Mouse (Mus musculus): Measurements from ENCODE around the gene Prkar1b. TPM values are rescaled to one million over a fixed set of nuclear protein-coding genes. Genes with fewer than 3 reads are reported as not detected.

Prkar1b gene
- polyA plus RNA-seq, 1 experiment, result 6.0 TPM

DNA sequence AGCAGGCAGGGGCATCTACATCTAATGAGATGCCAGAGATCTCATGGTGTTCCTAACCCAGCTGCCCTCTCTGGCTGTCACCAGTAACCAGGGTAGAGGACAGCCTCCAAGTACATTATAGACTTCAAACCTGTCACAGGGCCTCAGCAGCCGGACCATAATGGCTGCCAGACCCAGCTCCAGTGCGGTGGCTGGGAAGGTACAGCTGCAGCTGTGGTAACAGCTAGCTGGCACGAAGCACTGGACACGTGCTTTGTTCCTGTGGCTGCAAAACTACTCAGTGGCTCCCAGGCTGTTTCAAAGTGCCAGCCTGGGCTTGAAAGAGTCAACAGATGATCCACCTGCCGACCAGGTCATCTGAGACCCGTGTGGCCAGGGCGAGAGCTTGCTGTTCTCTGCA lies 73.4 kb downstream of the Prkar1b start:
- no peak for DNase-seq (ENCODE audit: low read depth, low spot score)
- WGBS, result 74% methylated on average over 7 of the region's 7 CpGs

DNA sequence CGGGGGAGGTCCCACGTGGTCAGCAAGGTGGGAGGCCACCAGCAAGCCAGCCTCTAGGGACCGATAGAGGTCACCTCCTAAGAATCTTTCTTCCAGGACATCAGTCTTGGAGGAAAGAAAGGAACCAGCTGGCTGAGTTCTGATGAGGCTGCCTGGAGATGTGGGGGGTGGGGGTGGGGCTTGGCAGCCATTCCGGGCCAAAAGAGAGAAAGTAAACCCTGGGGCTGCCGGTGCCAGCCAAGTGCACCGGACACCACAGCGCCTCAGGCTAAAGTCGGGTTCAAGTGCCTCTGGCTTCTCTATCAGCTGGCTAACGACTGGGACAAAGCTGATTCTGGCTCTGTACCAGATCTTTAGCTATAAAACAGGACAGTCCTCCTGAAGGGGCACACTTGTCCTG lies 74.0 kb downstream of the Prkar1b start:
- WGBS, result 18% methylated on average over 9 of the region's 9 CpGs
- no peak for DNase-seq (ENCODE audit: low read depth, low spot score)

DNA sequence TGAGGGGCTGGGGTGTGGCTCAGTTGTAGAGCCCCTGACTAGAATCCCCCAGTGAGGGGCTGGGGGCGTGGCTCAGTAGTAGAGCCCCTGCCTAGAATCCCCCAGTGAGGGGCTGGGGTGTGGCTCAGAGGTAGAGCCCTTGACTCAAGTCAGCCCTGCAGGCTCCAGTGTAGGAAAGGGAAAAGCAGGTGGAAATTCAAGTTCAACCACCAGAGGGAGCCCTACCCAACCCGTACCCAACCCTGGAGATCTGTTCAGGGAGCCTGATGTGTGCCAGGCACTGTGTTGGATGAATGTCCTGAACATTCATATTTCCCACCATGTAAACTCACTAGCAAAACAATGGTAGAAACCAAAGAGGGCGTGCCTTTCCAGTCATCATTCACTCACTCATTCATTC lies 74.7 kb downstream of the Prkar1b start:
- no peak for DNase-seq (ENCODE audit: low read depth, low spot score)
- WGBS, result 21% methylated on average over 3 of the region's 3 CpGs

DNA sequence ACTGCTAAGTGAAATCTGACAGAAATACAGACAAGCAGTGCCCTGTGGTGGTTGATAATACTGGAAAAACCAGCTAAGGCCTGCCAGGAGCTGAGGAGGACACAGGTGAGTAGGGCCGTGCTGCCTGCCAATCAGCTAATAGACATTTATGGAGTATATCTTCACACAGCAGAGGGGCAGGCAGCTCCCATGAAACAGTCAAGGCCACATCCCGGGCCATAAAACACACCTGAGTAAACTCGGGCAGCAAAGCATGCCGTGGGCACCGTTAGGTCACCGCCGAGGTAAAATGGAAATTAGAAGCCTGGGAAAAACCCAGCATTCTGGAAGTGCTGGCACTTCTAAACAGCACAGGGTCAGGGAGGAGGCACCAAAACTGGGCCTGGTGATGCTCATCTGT lies 75.8 kb downstream of the Prkar1b start:
- WGBS, result 30% methylated on average over 7 of the region's 7 CpGs
- DNase-seq (ENCODE audit: low read depth, low spot score), result peak; percentile 64

DNA sequence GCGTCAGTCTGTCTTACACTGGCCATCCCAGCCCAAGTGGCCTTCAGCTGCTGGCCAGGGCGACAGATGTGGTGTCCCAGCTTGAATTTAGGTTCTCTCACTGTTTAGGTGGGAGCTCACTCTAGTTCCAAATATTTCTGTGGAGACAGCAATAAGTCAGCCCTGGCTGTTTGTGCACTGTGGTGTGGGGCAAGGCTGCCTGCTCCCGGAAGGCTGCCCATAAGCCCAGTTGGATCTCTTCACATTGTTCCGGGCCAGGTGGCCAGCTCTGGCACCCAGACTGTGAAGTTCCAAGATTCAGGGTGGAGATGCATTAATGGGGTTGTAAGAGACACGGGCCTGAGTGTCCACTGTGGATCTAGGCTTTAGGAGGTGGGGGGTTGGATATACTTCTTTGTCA lies 76.9 kb downstream of the Prkar1b start:
- WGBS, result 59% methylated on average over 5 of the region's 5 CpGs
- DNase-seq (ENCODE audit: low read depth, low spot score), result no peak

DNA sequence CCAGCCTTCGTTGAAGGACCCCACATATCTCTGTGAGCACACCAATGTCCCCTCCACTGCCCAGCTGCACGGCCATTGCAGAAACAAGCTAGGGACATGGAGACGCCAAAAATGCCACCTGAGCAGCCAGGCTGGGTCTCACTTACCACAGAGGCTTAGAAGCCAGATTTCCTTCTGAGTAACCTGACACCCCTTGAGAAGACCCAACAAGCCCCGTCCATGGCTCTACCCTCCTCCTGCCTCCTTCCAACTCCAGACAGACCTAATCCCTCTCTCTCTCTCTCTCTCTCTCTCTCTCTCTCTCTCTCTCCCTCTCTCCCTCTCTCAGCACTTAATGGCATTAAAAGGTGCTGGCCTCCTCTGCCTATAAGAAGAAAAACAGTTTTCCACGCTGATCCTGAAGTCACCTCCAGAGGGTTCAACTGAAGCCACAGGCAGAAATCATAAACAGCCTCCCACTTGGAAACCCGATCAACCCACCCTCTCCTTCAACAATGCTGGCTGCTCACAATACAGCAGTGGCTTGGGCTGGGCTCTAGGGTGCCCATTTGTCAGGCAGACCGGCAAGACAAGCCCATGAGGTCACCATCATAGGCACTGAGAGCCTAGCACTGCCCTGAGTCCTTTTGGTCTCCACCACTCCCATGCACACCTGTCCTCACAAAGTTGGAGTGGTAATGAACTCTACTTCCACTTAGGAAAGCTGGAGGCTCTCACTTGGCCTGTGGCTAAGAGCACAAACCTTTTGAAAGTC lies 82.8 kb downstream of the Prkar1b start:
- DNase-seq (ENCODE audit: low read depth, low spot score), result no peak
- 75% methylated on average over 7 of the region's 7 CpGs for WGBS

DNA sequence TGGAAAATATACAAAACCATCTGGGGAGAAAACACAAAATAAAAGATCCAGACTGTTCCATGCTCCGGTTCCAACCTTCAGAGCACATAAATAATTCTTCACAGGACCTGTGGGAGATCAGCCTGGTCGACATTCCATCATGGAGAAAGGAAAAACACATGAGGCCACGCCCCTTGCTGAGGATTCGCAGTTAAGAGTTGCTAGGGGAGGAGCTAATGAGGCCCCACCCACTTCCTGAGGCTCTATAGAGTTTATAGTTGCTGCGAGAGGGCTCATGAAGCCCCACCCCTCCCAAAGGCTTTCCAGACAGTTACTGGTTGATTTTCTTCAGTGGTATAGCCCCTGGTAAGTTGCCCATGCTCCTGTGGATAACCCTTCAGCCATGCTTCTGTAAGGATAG lies 85.2 kb downstream of the Prkar1b start:
- 50% methylated on average over 5 of the region's 5 CpGs for WGBS
- no peak for DNase-seq (ENCODE audit: low read depth, low spot score)

DNA sequence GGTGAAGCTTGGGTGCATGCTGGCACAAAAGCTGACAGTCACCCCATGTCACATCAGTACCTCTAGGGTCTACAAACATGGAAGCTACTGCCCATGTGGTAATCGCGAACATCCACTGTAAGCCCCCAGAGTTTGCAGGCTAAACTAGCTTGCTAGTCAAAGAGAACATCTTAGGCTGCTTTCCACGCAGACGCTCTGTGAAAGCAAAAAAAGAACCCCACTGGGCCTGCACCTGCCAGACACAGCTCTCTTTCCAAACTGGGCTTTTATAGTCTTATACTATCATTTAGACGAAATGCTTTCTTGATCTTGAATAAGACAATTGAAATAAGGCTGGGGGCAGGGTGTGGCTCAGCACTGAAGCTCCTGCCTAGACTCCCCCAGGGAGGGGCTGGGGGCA lies 88.1 kb downstream of the Prkar1b start:
- WGBS, result 86% methylated on average over 5 of the region's 5 CpGs
- no peak for DNase-seq (ENCODE audit: low read depth, low spot score)

DNA sequence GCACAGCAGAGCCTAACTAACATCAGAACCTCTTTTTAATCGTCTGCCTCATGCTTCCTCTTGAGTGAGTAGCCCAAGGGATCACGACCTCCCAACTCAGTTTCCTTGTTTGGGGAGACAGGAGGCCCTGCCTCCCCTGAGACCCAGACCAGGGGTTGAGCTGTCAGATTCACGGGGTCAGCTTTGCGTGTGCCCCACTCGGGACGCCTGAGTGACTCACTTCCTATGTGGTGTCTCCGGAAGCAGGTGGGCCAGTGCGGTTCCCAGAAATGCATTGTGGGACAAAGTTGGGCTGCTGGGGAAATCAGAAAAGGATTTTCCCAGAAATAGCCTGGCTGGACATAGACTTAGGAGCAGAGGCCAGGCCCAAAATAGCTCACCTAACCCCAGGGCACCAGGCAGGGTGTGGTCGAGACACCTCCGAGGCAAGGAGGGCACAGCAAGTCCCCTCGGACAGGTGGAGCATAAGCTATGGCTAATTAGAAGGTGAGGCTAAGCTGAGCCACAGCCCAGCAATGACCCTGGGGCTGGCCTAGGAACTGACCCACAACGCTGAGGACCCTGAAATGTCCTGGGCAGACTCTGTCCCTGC lies 89.2 kb downstream of the Prkar1b start:
- 78% methylated on average over 12 of the region's 12 CpGs for WGBS
- DNase-seq (ENCODE audit: low read depth, low spot score), result no peak

DNA sequence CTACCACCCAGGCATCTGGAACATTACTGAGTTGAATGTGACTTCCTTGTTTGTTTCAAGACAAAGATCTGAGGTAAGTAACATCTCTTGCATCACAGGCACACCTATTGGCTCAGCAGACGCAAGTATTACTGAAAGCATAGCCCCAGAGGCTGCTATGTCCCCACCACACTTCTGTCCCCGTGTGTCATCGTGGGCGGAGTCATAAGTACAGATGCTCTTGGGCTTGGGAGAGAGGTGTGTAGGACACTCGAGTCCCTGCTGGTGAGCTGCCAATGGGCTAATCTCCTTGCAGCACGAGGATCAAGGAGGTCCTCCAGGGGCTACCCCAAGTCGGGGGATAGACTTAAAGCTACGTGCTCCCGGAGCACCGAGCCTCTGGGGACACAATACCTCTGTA lies 96.6 kb downstream of the Prkar1b start:
- WGBS, result 69% methylated on average over 10 of the region's 10 CpGs
- no peak for DNase-seq (ENCODE audit: low read depth, low spot score)

DNA sequence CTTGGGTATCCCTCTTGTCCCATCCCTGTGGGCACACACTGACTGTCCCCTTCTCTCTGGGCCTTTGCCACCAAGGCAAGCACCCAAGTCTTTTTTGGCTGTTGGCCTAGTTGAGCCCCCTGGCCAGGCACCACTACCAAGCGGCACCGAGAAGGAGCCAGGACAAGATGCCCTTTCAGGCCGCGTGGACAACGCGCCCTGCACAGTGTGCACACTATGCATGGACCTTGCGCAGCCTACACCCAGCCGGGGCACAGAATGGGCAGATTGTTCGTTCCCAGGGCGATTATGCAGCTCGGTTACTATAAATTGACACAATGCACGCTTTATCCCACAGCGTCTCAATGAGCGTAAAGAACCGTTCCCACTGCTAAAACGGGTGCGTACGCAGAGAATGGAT lies 98.5 kb downstream of the Prkar1b start:
- no peak for DNase-seq (ENCODE audit: low read depth, low spot score)
- WGBS, result 89% methylated on average over 18 of the region's 18 CpGs

DNA sequence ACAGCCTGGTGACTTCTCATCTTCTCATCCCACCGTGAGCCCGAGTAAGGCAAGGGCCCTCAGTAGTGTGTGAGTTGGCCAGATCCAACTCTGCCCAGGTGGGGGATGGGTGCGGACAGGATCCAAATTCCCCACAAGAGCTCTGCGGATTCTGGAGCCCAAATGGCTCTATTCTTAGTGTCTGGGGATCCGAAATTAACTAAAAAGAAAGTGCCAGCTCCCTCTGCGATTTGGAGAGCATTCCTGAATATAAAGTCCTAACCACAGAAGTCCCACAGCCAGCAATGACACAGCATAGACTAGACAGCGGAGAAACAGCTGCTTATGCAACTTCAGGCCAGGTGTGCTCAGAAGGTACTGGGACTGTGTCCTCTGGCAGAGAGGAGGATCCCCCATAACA lies 100.4 kb downstream of the Prkar1b start:
- no peak for DNase-seq (ENCODE audit: low read depth, low spot score)
- WGBS, result 88% methylated on average over 7 of the region's 7 CpGs

DNA sequence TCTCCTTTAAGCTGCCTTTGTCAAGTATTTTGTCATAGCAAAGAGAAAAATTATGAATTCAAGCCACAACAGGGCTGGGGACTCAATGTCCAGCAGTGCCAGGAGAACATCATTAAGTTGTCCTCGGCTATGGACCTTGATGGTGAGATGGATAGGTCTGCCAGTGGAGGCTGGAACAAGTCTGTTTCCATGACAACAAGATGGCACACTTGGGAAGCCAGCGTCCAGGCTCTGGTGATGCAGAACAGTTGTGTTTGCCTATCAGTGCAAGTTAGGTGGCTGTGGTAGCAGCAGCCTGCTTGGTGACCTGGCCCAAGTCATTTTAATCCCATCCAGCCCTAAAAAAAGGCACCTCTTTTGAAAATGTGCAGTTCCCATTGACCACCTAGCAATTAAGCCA lies 102.6 kb downstream of the Prkar1b start:
- DNase-seq (ENCODE audit: low read depth, low spot score), result no peak
- 70% methylated on average over 2 of the region's 2 CpGs for WGBS

DNA sequence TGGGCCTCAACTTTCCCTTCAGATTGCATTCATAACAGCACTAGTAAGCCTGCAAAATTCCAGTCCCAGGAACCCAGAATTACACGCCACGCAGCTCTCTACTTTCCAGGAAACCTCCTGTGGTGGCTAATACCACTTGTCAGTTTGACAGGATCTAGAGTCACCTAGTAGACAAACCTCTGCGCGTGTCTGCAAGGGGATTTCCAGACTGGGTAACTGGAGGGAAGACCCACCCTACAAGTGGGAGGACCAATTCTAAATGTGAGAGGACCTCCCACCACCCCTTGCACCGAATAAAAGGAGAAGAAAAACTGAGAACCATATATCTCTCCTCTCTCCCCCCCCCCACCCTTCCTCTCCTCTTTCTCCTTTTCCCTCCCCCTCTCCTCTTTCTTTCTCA lies 103.2 kb downstream of the Prkar1b start:
- no peak for DNase-seq (ENCODE audit: low read depth, low spot score)
- WGBS, result 68% methylated on average over 5 of the region's 5 CpGs

DNA sequence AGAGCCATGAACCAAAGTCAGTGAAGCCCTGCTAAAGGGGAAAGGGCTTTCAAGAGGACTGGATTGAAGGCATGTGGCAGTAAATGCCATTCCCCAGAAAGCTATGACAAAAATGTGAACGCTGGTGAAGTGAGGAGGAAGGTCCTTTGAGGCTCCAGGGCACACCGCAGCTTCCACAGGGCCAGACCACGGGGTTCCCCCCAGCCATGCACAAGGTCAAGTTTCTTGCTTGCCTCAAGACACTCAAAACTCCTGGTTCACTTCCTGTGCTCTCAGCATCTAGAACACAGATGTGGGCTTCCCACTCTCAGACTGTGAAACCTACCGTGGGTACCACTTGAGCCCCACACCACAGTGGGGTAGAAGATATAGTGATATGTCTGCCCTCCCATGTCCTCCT lies 106.3 kb downstream of the Prkar1b start:
- 50% methylated on average over 4 of the region's 4 CpGs for WGBS
- DNase-seq (ENCODE audit: low read depth, low spot score), result no peak

DNA sequence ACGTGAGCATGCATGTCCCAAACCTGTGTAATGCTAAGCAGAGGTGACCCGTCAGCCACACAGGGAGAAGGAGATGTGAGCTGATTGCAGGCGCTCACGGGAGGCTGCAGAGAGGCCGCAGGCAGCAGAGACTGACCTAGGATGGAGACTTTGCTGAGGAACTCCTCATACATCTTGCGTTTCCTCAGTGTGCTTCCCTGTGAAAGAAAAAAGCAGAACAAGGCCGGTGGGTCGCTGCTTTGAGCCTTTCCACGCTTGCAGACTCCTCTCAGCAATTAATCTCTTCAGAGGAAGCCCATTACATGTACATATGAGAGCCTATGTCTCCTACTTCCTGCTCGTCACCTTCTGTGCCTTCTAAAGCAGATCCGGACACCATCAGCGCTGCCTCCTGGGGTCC lies 107.5 kb downstream of the Prkar1b start:
- WGBS, result 85% methylated on average over 12 of the region's 12 CpGs
- DNase-seq (ENCODE audit: low read depth, low spot score), result no peak

DNA sequence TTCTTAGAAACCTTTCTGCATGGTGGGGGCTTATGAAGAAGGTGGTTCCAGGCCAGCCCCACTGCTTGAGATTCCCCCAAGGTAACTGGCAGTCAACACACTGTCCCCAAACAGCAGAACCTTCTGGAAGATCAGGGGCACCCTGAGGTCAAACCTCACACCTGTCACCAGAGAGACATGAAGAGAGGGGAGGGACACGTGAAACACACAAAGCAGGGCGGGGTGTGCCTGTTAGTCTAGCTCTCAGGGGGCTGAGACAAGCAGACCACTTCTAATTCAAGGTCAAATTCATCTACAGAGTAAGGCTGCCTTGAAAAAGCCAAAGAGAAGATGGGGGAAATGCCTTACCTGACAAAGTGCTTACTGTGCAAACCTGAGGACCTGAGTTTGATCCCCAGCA lies 114.6 kb downstream of the Prkar1b start:
- 61% methylated on average over 2 of the region's 2 CpGs for WGBS
- DNase-seq (ENCODE audit: low read depth, low spot score), result no peak

DNA sequence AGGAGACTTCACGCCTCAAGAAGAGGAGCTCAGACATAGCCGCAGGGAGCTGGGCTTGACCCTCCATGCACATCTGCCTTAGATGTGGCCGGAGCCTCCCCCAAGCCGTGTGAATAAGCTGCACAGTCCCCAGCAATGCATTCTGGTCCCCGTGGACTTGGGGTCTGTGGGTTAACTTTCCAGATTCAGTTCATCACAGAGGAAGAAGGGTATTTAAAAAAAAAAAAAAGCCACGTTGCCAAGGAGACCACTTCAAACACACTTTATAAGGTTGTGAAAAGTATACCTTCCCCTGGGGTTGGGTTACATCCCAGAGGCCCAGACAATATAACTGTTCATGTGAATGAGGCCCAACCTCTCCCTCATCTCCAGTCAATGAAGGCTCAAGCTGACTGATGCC lies 115.1 kb downstream of the Prkar1b start:
- no peak for DNase-seq (ENCODE audit: low read depth, low spot score)

DNA sequence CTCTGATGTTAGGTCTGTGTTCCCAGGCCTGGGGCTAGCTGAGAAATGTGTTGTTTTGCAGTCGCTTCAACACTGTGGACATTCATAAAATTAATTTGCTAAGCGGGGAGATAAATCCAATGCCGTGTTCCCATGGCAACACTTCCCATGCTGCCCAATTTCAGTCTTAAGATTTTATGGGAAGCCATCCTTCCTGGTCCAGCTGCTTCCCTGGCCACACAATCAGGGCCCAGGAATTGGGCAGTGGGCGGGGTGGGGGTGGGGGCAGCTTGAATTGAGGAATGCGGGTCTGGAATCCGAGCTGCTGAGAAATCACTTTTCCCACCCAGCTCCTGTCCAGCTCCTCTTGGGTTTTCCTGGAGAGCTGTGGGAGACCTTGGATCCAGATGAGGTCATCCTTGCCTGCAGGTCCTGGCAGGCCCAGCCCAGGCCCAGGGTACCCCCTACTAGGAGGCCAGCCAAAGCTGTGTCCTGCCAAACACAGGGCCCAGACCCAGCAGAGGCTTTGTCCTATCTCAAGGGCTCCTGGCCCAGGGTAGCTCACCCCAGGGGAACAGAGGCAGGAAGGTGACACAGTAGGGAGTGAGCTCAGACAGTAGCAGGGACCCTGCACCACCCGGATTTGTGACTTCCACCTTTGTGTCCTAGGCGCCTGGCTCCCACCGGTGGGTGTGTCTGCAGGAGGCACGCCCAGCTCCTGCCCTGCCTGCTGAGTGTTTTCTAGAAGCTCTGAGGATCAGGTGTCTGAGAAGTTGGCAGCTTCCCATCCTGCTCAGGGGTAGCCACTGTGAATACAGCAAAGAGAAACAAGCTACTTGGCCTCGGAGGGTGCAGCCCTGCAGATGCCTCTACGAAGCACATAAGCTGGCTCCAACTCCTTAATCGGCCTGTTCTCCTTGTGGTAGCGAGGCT lies 116.1 kb downstream of the Prkar1b start:
- DNase-seq (ENCODE audit: low read depth, low spot score), result no peak
- 50% methylated on average over 14 of the region's 14 CpGs for WGBS

More for the DNA sequence above, 115.1 kb downstream of the Prkar1b start:
- WGBS, result 54% methylated on average over 6 of the region's 6 CpGs

DNA sequence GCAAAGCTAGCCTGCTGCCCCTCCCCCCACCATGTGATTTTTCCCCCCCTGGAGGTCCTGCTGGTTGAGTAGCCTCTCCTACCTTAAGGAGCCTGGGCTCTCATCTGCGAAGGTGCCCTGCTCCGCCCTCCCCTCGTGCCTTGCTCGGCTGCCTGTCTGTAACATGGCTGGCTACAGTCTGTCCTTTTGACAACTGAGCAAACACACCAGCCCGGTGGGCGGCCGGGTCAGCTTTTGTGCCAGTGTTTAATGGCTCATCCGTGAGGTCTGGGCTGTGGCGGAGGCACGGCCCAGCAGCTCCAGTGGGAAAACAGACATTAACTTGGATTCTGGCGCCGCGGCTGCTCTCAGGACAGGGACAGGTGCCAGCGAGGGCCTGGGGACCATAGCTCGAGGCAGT lies 122.2 kb downstream of the Prkar1b start:
- DNase-seq (ENCODE audit: low read depth, low spot score), result no peak
- 53% methylated on average over 15 of the region's 15 CpGs for WGBS
